Mouse (Mus musculus) liver, embryonic 14.5 days (tissue): ENCODE results near the gene Cenpk.

Source experiments
- CTCF ChIP-seq: IDR thresholded peaks from 2 replicates; pipeline ENCODE4 v1.5.1; 2016; ENCODE audit warnings: antibody characterized with exemption, low read depth, control low read depth
- EP300 ChIP-seq: IDR thresholded peaks from 2 replicates; pipeline ENCODE4 v1.6.1; 2016; ENCODE audit warnings: antibody characterized with exemption, low read depth

- TF ChIP-seq CTCF = no peak
- TF ChIP-seq EP300 = no peak
Measured at GRCm38 (mm10) chr13:104288226-104288859, 59.9 kb downstream of the Cenpk start.
